Mouse (Mus musculus) intestine, postnatal 0 days (tissue): ENCODE measurements around the gene Irs3. TPM values are rescaled to one million over a fixed set of nuclear protein-coding genes. Genes with fewer than 3 reads are reported as not detected.
A peak's percentile ranks its signal among the peaks of the same experiment; 100 is the strongest.

Source experiments
- ATAC-seq: fragments of 200-750 bp; cut with Nextera tagmentation; 2 replicates; pipeline ENCODE4 v1.8.0; 2017; ENCODE audit warnings: mild to moderate bottlenecking, moderate TSS enrichment, moderate library complexity
- H3K27ac ChIP-seq: fragments of 300-500 bp; sonication (generic); 2 replicates; pipeline ENCODE4 v1.5.1; 2014; ENCODE audit warnings: mild to moderate bottlenecking, low read depth, low read length, moderate library complexity
- H3K27me3 ChIP-seq: fragments of 300-500 bp; sonication (generic); replicated peaks from 2 replicates; pipeline ENCODE4 v1.6.1; 2014; ENCODE audit warnings: low read length, mixed read lengths; ENCODE audit not compliant: control insufficient read depth, insufficient read depth
- H3K36me3 ChIP-seq: fragments of 300-500 bp; sonication (generic); 2 replicates; pipeline ENCODE4 v1.6.1; 2014; ENCODE audit warnings: mild to moderate bottlenecking, moderate library complexity; ENCODE audit not compliant: control insufficient read depth, insufficient read depth
- H3K4me1 ChIP-seq: fragments of 300-500 bp; sonication (generic); replicated peaks from 2 replicates; pipeline ENCODE4 v1.6.1; 2014; ENCODE audit warnings: antibody characterized with exemption, low read length, mixed read lengths; ENCODE audit not compliant: control insufficient read depth, insufficient read depth
- H3K4me2 ChIP-seq: fragments of 300-500 bp; sonication (generic); replicated peaks from 2 replicates; pipeline ENCODE4 v1.6.1; 2014; ENCODE audit warnings: low read depth, mild to moderate bottlenecking, moderate library complexity
- H3K4me3 ChIP-seq: fragments of 300-500 bp; sonication (generic); 2 replicates; pipeline ENCODE4 v1.5.1; 2014; ENCODE audit warnings: low read depth, low read length
- H3K9ac ChIP-seq: fragments of 300-500 bp; sonication (generic); 2 replicates; pipeline ENCODE4 v1.6.1; 2014; ENCODE audit warnings: mild to moderate bottlenecking, low read depth, low read length
- H3K9me3 ChIP-seq: fragments of 300-500 bp; sonication (generic); 2 replicates; pipeline ENCODE4 v1.6.1; 2016; ENCODE audit warnings: mixed run types; ENCODE audit not compliant: control insufficient read depth
- CTCF ChIP-seq: sonication (generic); IDR thresholded peaks from 2 replicates; pipeline ENCODE4 v1.5.1; 2016; ENCODE audit warnings: low read depth, mild to moderate bottlenecking, control low read depth, antibody characterized with exemption, moderate library complexity
- WGBS: fragments of 180-500 bp; shearing (Covaris S2); extraction: QIAGEN DNeasy Blood & Tissue Kit; methylation state at CpG from one replicate; pipeline ENCODE4 v1.1.7; 2014; 5-methylcytosine and 5-hydroxymethylcytosine counted together
- polyA plus RNA-seq: library from polyadenylated mRNA; unstranded; fragments of >200 nt; fragmentation: Nextera tagmentation; extraction: Ambion mirVana; gene quantifications from 2 replicates; pipeline ENCODE4 v1.2.1, GENCODE M21; 2015

Irs3 gene
- polyA plus RNA-seq, 1 experiment from 2014 or later: 0.09 TPM

- peak; percentile 42; the same call in 1 of the 2 replicates for ATAC-seq
- Histone ChIP-seq H3K4me3 (no peak overlapping the region), H3K27me3 (no peaks in the 10 kb centered on the region), H3K27ac (no peak overlapping the region), H3K4me1 (no peaks in the 10 kb centered on the region), H3K36me3 (peaks cover 34% of the 10 kb centered on the region), H3K4me2 (no peak overlapping the region), H3K9ac (no peak overlapping the region), H3K9me3 (no peaks in the 10 kb centered on the region)
- 13% methylated on average over 3 of the region's 3 CpGs for WGBS
- peak; percentile 92 for TF ChIP-seq CTCF
These were observed 7.0 kb upstream of the Irs3 start for GRCm38 (mm10) chr5:137652474-137652873.

DNA sequence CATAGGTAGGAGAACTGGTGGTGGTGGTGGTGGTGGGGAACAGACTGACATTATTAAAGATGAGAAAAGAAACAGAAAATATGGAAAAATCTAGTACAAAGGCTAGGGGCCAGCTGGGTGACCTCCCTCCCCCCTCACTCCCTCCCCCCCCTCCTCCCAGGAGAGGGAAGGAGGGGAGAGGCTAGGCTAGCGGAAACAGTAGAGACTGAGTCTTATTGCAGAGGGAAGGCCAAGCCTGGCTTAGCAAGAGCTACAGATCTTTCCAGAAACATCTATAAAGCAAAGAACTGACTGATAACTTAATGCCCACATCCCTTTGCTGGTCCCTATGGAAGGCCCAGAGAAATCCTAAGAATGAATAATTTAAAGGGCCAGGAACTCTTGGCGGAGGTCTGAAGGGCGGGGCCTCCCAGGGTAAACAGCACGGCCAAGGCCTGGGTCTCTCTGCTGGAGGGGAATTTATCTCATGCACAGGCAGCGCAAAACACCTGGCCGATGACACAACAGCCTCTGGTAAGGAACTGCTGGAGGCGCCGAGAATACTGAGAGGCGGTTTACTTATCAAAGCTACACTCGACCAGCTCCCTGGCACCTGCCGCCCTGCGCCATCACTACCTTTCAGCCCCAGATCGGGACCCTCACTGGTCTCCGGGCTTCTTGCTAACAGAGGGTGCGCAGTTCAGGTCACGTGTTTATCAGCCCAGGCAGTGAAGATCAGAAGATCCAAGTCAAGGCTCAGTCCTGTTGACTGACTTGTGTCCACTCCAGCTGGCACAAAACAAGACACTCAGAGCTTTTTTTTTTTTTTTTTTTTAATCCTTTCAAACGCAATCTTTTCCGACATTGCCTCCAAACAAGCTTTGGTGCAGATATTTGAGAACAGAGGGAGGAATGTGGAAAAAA is 4.4 kb upstream of the Irs3 start:
- no peak for ATAC-seq
- peak overlapping the region; percentile 49 for H3K4me2 ChIP-seq

GRCm38 (mm10) chr5:137649251-137649650 is 3.7 kb upstream of the Irs3 start:
- Histone ChIP-seq H3K4me1 (no peaks in the 10 kb centered on the region), H3K9ac (no peak overlapping the region), H3K36me3 (peaks cover 19% of the 10 kb centered on the region), H3K4me2 (no peak overlapping the region), H3K9me3 (no peaks in the 10 kb centered on the region), H3K27ac (no peak overlapping the region), H3K4me3 (no peak overlapping the region), H3K27me3 (peaks cover 16% of the 10 kb centered on the region)
- WGBS: 42% methylated on average over 4 of the region's 4 CpGs
- TF ChIP-seq CTCF: no peak
- ATAC-seq: no peak

More for the DNA sequence above, 4.4 kb upstream of the Irs3 start:
- H3K36me3 ChIP-seq: peaks cover 23% of the 10 kb centered on the region
- WGBS: 13% methylated on average over 18 of the region's 18 CpGs
- H3K27ac ChIP-seq: no peak overlapping the region
- no peaks in the 10 kb centered on the region for H3K9me3 ChIP-seq
- H3K4me3 ChIP-seq: no peak overlapping the region
- no peak overlapping the region; the same call in 1 of the 2 replicates for H3K9ac ChIP-seq
- no peak for TF ChIP-seq CTCF
- H3K27me3 ChIP-seq: peaks cover 11% of the 10 kb centered on the region
- H3K4me1 ChIP-seq: no peaks in the 10 kb centered on the region

DNA sequence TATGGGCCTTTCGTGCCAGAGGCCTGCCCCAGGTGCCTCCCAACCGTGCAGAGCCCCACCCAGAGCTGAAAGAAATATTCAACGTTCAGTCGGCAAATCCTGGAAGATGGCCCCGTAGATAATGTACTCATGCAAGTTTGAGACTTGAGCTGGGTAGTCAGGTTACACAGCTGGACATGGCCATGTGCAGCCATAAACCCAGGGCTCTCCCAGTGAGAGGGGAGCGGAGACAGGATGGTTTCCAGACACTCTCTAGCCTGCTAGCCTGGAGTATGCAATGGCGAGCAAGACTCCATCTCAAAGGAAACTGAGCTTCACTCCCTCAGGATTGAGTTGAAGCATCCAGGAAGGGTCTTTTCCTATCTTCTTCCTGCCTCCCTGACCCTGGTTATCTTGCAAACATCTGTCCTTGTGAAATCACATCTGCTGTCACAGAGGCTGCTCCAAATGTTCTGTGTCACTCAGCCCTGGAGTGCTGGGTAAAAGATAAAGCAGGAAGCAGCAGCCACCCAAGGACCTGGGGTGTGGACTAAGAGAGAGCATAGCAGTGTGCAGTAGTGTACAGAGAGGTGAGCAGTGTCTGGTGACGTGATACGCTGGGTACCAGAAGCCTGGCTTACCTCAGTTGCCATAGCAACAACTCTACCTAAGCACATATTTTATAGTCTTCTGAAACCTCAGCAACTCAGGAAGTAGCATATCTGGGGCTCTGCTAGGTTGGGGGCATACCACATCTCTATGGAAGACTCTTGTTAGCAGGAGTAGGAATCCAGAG is 2.5 kb upstream of the Irs3 start:
- 34% methylated on average over 9 of the region's 9 CpGs for WGBS
- Histone ChIP-seq H3K4me3 (no peak overlapping the region), H3K4me1 (no peaks in the 10 kb centered on the region), H3K27ac (no peak overlapping the region), H3K27me3 (peaks cover 23% of the 10 kb centered on the region), H3K9ac (no peak overlapping the region), H3K9me3 (no peaks in the 10 kb centered on the region), H3K36me3 (peaks cover 8% of the 10 kb centered on the region; the same call in 1 of the 2 replicates), H3K4me2 (no peak overlapping the region)
- ATAC-seq: no peak
- no peak for TF ChIP-seq CTCF

GRCm38 (mm10) chr5:137645091-137645651 is 343 bp downstream of the Irs3 start:
- H3K9ac ChIP-seq: no peak overlapping the region
- 0 out of 2 replicates have a peak, but pooled peaks have one; percentile 24 for ATAC-seq
- 7% methylated on average over 44 of the region's 44 CpGs for WGBS
- peak; percentile 23 for TF ChIP-seq CTCF
- no peaks in the 10 kb centered on the region for H3K4me1 ChIP-seq
- peak overlapping the region; percentile 20 for H3K4me3 ChIP-seq
- peaks cover 27% of the 10 kb centered on the region for H3K36me3 ChIP-seq
- no peaks in the 10 kb centered on the region for H3K9me3 ChIP-seq
- peak overlapping the region; percentile 58 for H3K4me2 ChIP-seq
- H3K27ac ChIP-seq: no peak overlapping the region
- peaks cover 23% of the 10 kb centered on the region for H3K27me3 ChIP-seq

GRCm38 (mm10) chr5:137644484-137644883 is 1.0 kb downstream of the Irs3 start:
- 53% methylated on average over 19 of the region's 19 CpGs for WGBS
- no peak overlapping the region for H3K4me3 ChIP-seq
- H3K9me3 ChIP-seq: no peaks in the 10 kb centered on the region
- no peak for TF ChIP-seq CTCF
- H3K4me2 ChIP-seq: no peak overlapping the region
- H3K36me3 ChIP-seq: peaks cover 34% of the 10 kb centered on the region
- ATAC-seq: no peak
- no peaks in the 10 kb centered on the region for H3K4me1 ChIP-seq
- peaks cover 23% of the 10 kb centered on the region for H3K27me3 ChIP-seq
- H3K9ac ChIP-seq: no peak overlapping the region
- H3K27ac ChIP-seq: no peak overlapping the region
